Mouse (Mus musculus) stomach, embryonic 14.5 days (tissue): ENCODE results near the gene Smarca4. TPM values are rescaled to one million over a fixed set of nuclear protein-coding genes. Genes with fewer than 3 reads are reported as not detected.

Experiments used
- ATAC-seq: fragments of 200-750 bp; cut with Nextera tagmentation; 2 replicates; pipeline ENCODE4 v1.8.0; 2017; ENCODE audit warnings: low read depth, moderate TSS enrichment; ENCODE audit not compliant: insufficient number of reproducible peaks, insufficient read depth, low FRiP score
- H3K27ac ChIP-seq: fragments of 300-500 bp; sonication (generic); 2 replicates; pipeline ENCODE4 v1.5.1; 2014; ENCODE audit warnings: mild to moderate bottlenecking, low read length, moderate library complexity, mixed read lengths
- H3K27me3 ChIP-seq: fragments of 300-500 bp; sonication (generic); 2 replicates; pipeline ENCODE4 v1.6.1; 2014; ENCODE audit warnings: low read length, control low read depth, mixed read lengths; ENCODE audit not compliant: control insufficient read depth, insufficient read depth
- H3K36me3 ChIP-seq: fragments of 300-500 bp; sonication (generic); 2 replicates; pipeline ENCODE4 v1.6.1; 2014; ENCODE audit warnings: mild to moderate bottlenecking, control low read depth, low read length, moderate library complexity, mixed read lengths; ENCODE audit not compliant: control insufficient read depth, insufficient read depth
- H3K4me1 ChIP-seq: fragments of 300-500 bp; sonication (generic); 2 replicates; pipeline ENCODE4 v1.6.1; 2014; ENCODE audit warnings: low read length, control low read depth, mixed read lengths; ENCODE audit not compliant: control insufficient read depth, insufficient read depth
- H3K4me2 ChIP-seq: fragments of 300-500 bp; sonication (generic); replicated peaks from 2 replicates; pipeline ENCODE4 v1.6.1; 2014; ENCODE audit warnings: low read depth, low read length, control low read depth
- H3K4me3 ChIP-seq: fragments of 300-500 bp; sonication (generic); 2 replicates; pipeline ENCODE4 v1.5.1; 2014; ENCODE audit warnings: low read depth, low read length, control low read depth
- H3K9ac ChIP-seq: fragments of 300-500 bp; sonication (generic); replicated peaks from 2 replicates; pipeline ENCODE4 v1.6.1; 2014; ENCODE audit warnings: low read depth, mild to moderate bottlenecking, control low read depth, low read length, moderate library complexity, mixed read lengths
- H3K9me3 ChIP-seq: fragments of 300-500 bp; sonication (generic); 2 replicates; pipeline ENCODE4 v1.6.1; 2016; ENCODE audit warnings: low read depth, low read length, control low read depth; ENCODE audit not compliant: control insufficient read depth
- WGBS: fragments of 180-500 bp; shearing (Covaris S2); extraction: QIAGEN DNeasy Blood & Tissue Kit; methylation state at CpG from one replicate; pipeline ENCODE4 v1.1.7; 2014; 5-methylcytosine and 5-hydroxymethylcytosine counted together
- polyA plus RNA-seq: library from polyadenylated mRNA; unstranded; fragments of >200 nt; fragmentation: Nextera tagmentation; extraction: Ambion mirVana; gene quantifications from 2 replicates; pipeline ENCODE4 v1.2.1, GENCODE M21; 2014

Gene Smarca4
- polyA plus RNA-seq, 1 experiment from 2014 or later = 95.0 TPM

DNA sequence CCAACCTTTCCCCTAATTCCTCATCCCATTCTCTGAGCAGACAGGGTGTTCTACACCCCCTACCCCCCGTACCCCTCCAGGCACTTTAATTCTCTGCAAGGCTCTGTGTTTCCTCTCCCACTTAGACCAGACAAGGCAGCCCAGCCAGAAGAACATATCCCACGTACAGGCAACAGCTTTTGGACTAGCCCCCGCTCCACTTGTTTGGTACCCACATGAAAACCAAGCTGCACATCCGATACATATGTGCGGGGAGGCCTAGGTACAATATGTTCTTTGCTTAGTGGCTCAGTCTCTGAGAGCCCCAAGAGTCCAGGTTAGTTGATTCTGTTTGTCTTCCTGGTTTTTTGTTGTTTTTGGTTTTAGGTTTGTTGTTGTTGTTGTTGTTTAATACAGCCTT, 46.1 kb downstream of the Smarca4 start:
- Histone ChIP-seq H3K9me3 (no peaks in the 10 kb centered on the region), H3K27ac (no peak overlapping the region), H3K27me3 (no peaks in the 10 kb centered on the region), H3K36me3 (peaks cover 86% of the 10 kb centered on the region), H3K4me3 (no peak overlapping the region), H3K9ac (no peak overlapping the region), H3K4me1 (no peaks in the 10 kb centered on the region), H3K4me2 (no peak overlapping the region)
- ATAC-seq = no peak
- WGBS = 93% methylated on average over 5 of the region's 5 CpGs

DNA sequence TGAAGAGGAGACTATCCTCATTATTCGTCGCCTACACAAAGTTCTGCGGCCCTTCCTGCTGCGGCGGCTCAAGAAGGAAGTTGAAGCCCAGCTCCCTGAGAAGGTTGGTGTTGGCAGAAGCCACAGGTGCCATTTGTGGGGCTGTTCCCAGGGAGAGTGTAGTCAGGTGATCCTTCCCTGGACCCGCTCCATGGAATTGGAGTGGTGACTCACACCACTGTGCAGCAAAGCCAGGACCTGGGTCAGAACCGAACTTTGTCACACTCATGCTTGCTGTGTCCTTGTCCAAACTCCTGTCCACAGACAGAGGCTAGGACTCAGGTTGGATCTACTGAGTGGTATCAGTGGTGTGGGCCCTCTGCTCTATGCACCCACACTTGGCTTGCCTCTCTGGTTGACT, 53.0 kb downstream of the Smarca4 start:
- Histone ChIP-seq H3K4me1 (no peaks in the 10 kb centered on the region), H3K36me3 (peaks cover 95% of the 10 kb centered on the region), H3K27ac (no peak overlapping the region), H3K27me3 (no peaks in the 10 kb centered on the region), H3K9me3 (no peaks in the 10 kb centered on the region), H3K4me3 (no peak overlapping the region), H3K9ac (no peak overlapping the region), H3K4me2 (no peak overlapping the region)
- 92% methylated on average over 7 of the region's 7 CpGs for WGBS
- no peak for ATAC-seq

- H3K27ac ChIP-seq = no peak overlapping the region
- H3K27me3 ChIP-seq = no peaks in the 10 kb centered on the region
- H3K9me3 ChIP-seq = no peaks in the 10 kb centered on the region
- H3K4me2 ChIP-seq = no peak overlapping the region
- no peak overlapping the region for H3K4me3 ChIP-seq
- H3K36me3 ChIP-seq = peaks cover 95% of the 10 kb centered on the region
- H3K9ac ChIP-seq = no peak overlapping the region
- no peaks in the 10 kb centered on the region for H3K4me1 ChIP-seq
- no peak for ATAC-seq
- 92% methylated on average over 6 of the region's 6 CpGs for WGBS
These were observed 54.4 kb downstream of the Smarca4 start for GRCm38 (mm10) chr9:21670354-21670753.

DNA sequence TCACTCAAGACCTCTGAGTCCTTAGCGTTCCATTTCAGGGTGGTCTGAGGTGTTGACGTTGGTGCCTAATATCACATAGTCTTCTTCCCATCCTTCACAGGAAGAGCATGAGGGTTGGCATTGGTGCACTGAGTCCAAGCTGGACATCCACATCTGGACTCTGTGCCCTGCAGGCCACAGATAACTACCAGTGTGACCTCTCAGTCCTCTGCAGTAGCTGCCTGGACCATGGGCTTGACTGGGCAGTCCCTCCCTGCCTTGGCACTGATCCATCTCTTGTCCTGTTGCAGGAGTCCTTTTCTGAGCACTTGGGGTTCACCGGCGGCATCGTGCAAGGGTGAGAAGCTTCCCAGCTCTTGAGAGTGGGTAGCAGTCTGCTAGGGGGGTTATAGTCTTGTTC, 55.8 kb downstream of the Smarca4 start:
- H3K4me1 ChIP-seq = no peaks in the 10 kb centered on the region
- ATAC-seq = no peak
- peaks cover 90% of the 10 kb centered on the region for H3K36me3 ChIP-seq
- H3K9me3 ChIP-seq = no peaks in the 10 kb centered on the region
- H3K27ac ChIP-seq = no peak overlapping the region
- 96% methylated on average over 5 of the region's 5 CpGs for WGBS
- H3K27me3 ChIP-seq = no peaks in the 10 kb centered on the region
- H3K4me3 ChIP-seq = no peak overlapping the region
- no peak overlapping the region for H3K4me2 ChIP-seq
- H3K9ac ChIP-seq = no peak overlapping the region

- Histone ChIP-seq H3K4me2 (no peak overlapping the region), H3K9me3 (no peaks in the 10 kb centered on the region), H3K27ac (no peak overlapping the region), H3K9ac (no peak overlapping the region), H3K4me1 (no peaks in the 10 kb centered on the region), H3K4me3 (no peak overlapping the region), H3K36me3 (peaks cover 82% of the 10 kb centered on the region), H3K27me3 (no peaks in the 10 kb centered on the region)
- WGBS = 95% methylated on average over 17 of the region's 17 CpGs
- no peak for ATAC-seq
These were observed 61.7 kb downstream of the Smarca4 start for GRCm38 (mm10) chr9:21677706-21678105.

DNA sequence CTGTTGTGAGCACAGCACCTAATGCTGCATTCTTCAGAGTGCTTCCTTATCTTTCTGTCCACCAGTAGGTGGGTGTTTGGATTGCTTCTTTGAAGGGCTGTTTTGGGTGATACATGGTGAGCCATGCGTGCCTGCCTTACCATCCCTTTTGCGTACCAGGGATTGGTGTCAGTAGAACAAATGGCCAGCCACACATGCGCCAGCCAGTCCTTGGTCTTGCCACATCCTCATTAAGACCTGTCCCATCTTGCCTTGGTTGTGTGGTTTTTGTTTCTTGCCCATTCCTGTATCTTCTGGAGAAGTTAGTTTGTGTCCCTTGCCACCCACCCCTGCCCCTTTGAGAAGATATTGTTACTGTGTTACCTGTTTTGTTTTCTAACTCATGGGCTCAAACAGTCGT, 64.5 kb downstream of the Smarca4 start:
- H3K9ac ChIP-seq = no peak overlapping the region
- no peaks in the 10 kb centered on the region for H3K9me3 ChIP-seq
- H3K27ac ChIP-seq = no peak overlapping the region
- H3K36me3 ChIP-seq = peaks cover 81% of the 10 kb centered on the region
- H3K4me2 ChIP-seq = no peak overlapping the region
- H3K4me1 ChIP-seq = no peaks in the 10 kb centered on the region
- no peak overlapping the region for H3K4me3 ChIP-seq
- H3K27me3 ChIP-seq = no peaks in the 10 kb centered on the region
- ATAC-seq = no peak
- WGBS = 87% methylated on average over 4 of the region's 4 CpGs

- Histone ChIP-seq H3K27me3 (no peaks in the 10 kb centered on the region), H3K9ac (no peak overlapping the region), H3K36me3 (peaks cover 89% of the 10 kb centered on the region), H3K27ac (no peak overlapping the region), H3K9me3 (no peaks in the 10 kb centered on the region), H3K4me1 (no peaks in the 10 kb centered on the region), H3K4me3 (no peak overlapping the region), H3K4me2 (no peak overlapping the region)
- 82% methylated on average over 4 of the region's 4 CpGs for WGBS
- ATAC-seq = no peak
These were observed 66.9 kb downstream of the Smarca4 start for GRCm38 (mm10) chr9:21682827-21683226.

DNA sequence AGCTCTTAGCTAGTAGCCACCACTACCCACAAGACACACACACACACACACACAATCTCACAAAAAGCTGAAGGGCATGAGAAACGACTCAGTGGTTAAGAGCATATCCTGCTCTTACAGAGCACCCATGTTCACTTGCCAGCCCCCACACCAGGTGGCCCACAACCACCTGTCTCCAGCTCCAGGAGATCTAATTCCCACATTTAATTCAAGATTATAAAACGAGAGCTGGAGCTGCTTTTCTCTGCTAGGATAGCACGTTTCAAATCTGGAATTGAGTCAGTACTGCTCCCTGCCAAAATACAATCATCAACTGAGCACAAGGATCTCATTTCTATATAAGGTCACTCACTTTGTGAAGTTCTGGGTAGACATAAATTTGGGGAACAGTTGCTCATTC, 67.9 kb downstream of the Smarca4 start:
- Histone ChIP-seq H3K36me3 (peaks cover 89% of the 10 kb centered on the region), H3K4me1 (no peaks in the 10 kb centered on the region), H3K4me3 (no peak overlapping the region), H3K27ac (no peak overlapping the region), H3K9me3 (no peaks in the 10 kb centered on the region), H3K4me2 (no peak overlapping the region), H3K27me3 (no peaks in the 10 kb centered on the region), H3K9ac (no peak overlapping the region)
- WGBS = 73% methylated on average over 3 of the region's 3 CpGs
- no peak for ATAC-seq

DNA sequence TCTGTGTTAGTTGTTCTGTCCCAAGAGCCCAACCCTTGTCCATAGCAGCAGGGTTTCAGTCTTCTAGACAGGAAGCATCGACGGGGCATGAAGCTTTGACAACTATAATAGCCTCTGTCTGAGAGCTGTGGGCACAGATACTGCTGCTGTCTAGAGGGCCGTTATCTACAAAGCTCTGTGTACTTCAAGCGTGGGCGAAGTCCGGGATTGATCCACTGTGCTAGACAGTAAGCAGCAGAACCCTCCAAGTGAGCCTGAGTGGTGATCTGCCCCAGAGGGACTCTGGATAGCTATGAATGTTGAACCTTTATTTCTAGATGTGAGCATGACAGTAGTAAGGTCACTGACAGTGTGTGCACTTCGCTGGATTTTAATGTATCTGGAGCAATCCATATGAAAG, 72.6 kb downstream of the Smarca4 start:
- ATAC-seq = no peak
- Histone ChIP-seq H3K36me3 (peaks cover 93% of the 10 kb centered on the region), H3K9ac (no peak overlapping the region)

More for the DNA sequence above, 72.6 kb downstream of the Smarca4 start:
- 90% methylated on average over 7 of the region's 7 CpGs for WGBS
- H3K4me2 ChIP-seq = no peak overlapping the region
- no peaks in the 10 kb centered on the region for H3K9me3 ChIP-seq
- no peak overlapping the region for H3K27ac ChIP-seq
- no peak overlapping the region for H3K4me3 ChIP-seq
- no peaks in the 10 kb centered on the region for H3K27me3 ChIP-seq
- H3K4me1 ChIP-seq = no peaks in the 10 kb centered on the region
